Mouse (Mus musculus) lung, embryonic 16.5 days (tissue): Measurements from ENCODE around the gene Mapk8ip1. TPM values are rescaled to one million over a fixed set of nuclear protein-coding genes. Genes with fewer than 3 reads are reported as not detected.

ENCODE experiments used
- microRNA-seq: library from miRNA; unstranded; fragments of <30 nt; microRNA quantifications from one replicate; pipeline ENCODE4, GENCODE M21; 2016
- polyA plus RNA-seq: library from polyadenylated mRNA; unstranded; fragments of >200 nt; fragmentation: Nextera tagmentation; extraction: Ambion mirVana; gene quantifications from 2 replicates; pipeline ENCODE4 v1.2.1, GENCODE M21; 2015

The Mapk8ip1 gene
- polyA plus RNA-seq, 1 experiment from 2014 or later = 11.0 TPM

Small RNA genes within 50 kb of the gene (microRNA-seq; reads per million reads assigned to microRNA genes)
- not detected for gene Mir7000

Other genes starting within 250 kb of the Mapk8ip1 start
- 22.0 and 24.5 TPM in 2 replicates for gene Pex16, start 26.6 kb downstream of the Mapk8ip1 start, polyA plus RNA-seq
- gene Large2, start 26.4 kb downstream of the Mapk8ip1 start, polyA plus RNA-seq = 20.4 and 20.9 TPM in 2 replicates
- 2.5 and 4.9 TPM in 2 replicates for gene 1700029I15Rik, start 18.7 kb downstream of the Mapk8ip1 start, polyA plus RNA-seq
- 28.8 and 29.8 TPM in 2 replicates for gene Cry2, start 32.8 kb upstream of the Mapk8ip1 start, polyA plus RNA-seq
- gene Slc35c1, start 59.3 kb upstream of the Mapk8ip1 start, polyA plus RNA-seq = 18.7 and 19.6 TPM in 2 replicates
- gene Chst1, start 198.4 kb upstream of the Mapk8ip1 start, polyA plus RNA-seq = 1.5 and 1.7 TPM in 2 replicates